ENCODE assay signal across 8 mouse cellular contexts in the genomic region with DNA sequence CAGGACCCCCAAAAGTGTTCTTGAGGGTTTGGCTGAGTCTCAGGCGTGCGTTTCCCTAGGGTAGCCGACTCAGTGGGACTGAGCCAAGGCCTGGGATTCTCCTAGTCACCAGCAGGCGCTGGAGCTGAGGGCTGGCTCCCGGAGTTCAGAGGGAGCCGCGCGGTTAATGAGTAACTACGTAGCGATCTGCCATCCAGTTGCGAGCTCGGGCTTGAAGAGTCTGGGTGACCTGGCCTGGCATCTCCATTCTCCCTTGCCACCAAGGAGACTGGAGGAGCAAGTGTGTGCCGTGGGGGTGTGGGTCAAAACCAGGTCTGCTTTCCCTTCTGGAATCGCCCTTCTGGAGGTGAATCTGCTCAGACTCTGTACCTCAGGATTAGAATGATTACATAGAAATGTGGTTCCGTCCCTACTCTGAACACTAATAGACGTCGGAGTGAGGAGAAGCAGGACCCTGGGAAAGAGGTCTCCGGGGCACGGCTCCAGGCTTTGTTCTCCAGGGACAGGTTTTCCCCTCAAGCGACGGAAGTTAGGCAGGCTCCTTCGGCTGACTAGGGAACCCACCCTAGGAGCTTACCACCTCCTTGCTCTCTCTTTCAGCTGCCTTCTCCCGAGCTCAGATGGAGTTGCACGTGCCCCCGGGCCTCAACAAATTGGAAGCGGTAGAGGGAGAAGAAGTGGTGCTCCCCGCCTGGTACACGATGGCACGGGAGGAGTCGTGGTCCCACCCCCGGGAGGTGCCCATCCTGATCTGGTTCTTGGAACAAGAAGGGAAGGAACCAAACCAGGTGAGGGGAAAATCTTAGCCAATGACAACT. TPM values are rescaled to one million over a fixed set of nuclear protein-coding genes. Genes with fewer than 3 reads are reported as not detected.
DNase-seq lines count a peak whose midpoint lies in the region; ATAC-seq and TF ChIP-seq lines count a peak whose summit lies in the region.

No protein-coding gene starts in this region.

- H3K27me3 ChIP-seq in forebrain, embryonic 15.5 days = peaks cover 57% of the 10 kb centered on the region
- peaks cover 40% of the 10 kb centered on the region for H3K27me3 ChIP-seq in intestine, embryonic 15.5 days (replicated peaks)
- peaks cover 50% of the 10 kb centered on the region for H3K27me3 ChIP-seq in liver, embryonic 14.5 days (ENCODE audit: control insufficient read depth, insufficient read depth, low read length)
- H3K27me3 ChIP-seq in neural tube, embryonic 11.5 days (ENCODE audit: control insufficient read depth, insufficient read depth, low read length) = peaks cover 60% of the 10 kb centered on the region

- no peaks in the 10 kb centered on the region for H3K9me3 ChIP-seq in forebrain, embryonic 15.5 days
- no peaks in the 10 kb centered on the region for H3K9me3 ChIP-seq in intestine, embryonic 15.5 days
- H3K9me3 ChIP-seq in liver, embryonic 14.5 days (ENCODE audit: control insufficient read depth, low read length) = no peaks in the 10 kb centered on the region
- no peaks in the 10 kb centered on the region for H3K9me3 ChIP-seq in neural tube, embryonic 11.5 days (ENCODE audit: control insufficient read depth, low read length)

- no peak for TF ChIP-seq POLR2A in bone marrow macrophage, adult 2 months (IDR thresholded peaks at IDR 0.05; ENCODE audit: borderline replicate concordance, low read depth, low read length)

- ATAC-seq in forebrain, embryonic 15.5 days (replicated peaks) = peak; percentile 81
- peak; percentile 95 for ATAC-seq in intestine, embryonic 15.5 days
- peak; percentile 36; the same call in 1 of the 2 replicates for ATAC-seq in liver, embryonic 14.5 days (ENCODE audit: insufficient read depth)
- peak; percentile 71 for ATAC-seq in neural tube, embryonic 11.5 days (ENCODE audit: insufficient read depth, low FRiP score, low TSS enrichment)

- H3K27ac ChIP-seq in bone marrow macrophage, adult 2 months (ENCODE audit: insufficient read depth, low read depth, low read length) = no peak overlapping the region
- peak overlapping the region; percentile 4; the same call in 1 of the 2 replicates for H3K27ac ChIP-seq in forebrain, embryonic 15.5 days (replicated peaks)
- 0 out of 2 replicates have a peak overlapping the region, but pooled peaks have one; percentile 40 for H3K27ac ChIP-seq in intestine, embryonic 15.5 days
- H3K27ac ChIP-seq in liver, embryonic 14.5 days = no peak overlapping the region
- no peak overlapping the region for H3K27ac ChIP-seq in neural tube, embryonic 11.5 days (ENCODE audit: low read depth, low read length)

- peak; percentile 71 for DNase-seq in MN1 (ENCODE audit: low spot score)
- no peak for DNase-seq in liver, embryonic 14.5 days (ENCODE audit: low read depth in 3 of 3, low spot score in 3 of 3)
- DNase-seq in neural tube, embryonic 11.5 days (ENCODE audit: low spot score) = peak; percentile 65
- no peak for DNase-seq in spleen, postnatal 36 days (ENCODE audit: low spot score in 2 of 2)
- no peak for DNase-seq in thymus, postnatal 25 days

- peaks cover 7% of the 10 kb centered on the region for H3K4me1 ChIP-seq in bone marrow macrophage, adult 2 months (ENCODE audit: control insufficient read depth, insufficient read depth, low read length)
- H3K4me1 ChIP-seq in forebrain, embryonic 15.5 days = peaks cover 21% of the 10 kb centered on the region
- peaks cover 23% of the 10 kb centered on the region for H3K4me1 ChIP-seq in intestine, embryonic 15.5 days (replicated peaks)
- peaks cover 0 to 2% of the 10 kb centered on the region in 2 experiments; a peak in 1 of 4 replicates for H3K4me1 ChIP-seq in liver, embryonic 14.5 days (replicated peaks; ENCODE audit: control insufficient read depth in 2 of 2, insufficient read depth in 2 of 2, low read length in 1 of 2)
- H3K4me1 ChIP-seq in neural tube, embryonic 11.5 days (ENCODE audit: control insufficient read depth, insufficient read depth, low read length) = peaks cover 21% of the 10 kb centered on the region

- TF ChIP-seq EP300 in liver, embryonic 14.5 days (IDR thresholded peaks at IDR 0.05; ENCODE audit: low read depth) = no peak

- H3K4me3 ChIP-seq in bone marrow macrophage, adult 2 months (ENCODE audit: insufficient read depth, low read length) = peak overlapping the region; percentile 43
- peak overlapping the region; percentile 31 for H3K4me3 ChIP-seq in forebrain, embryonic 15.5 days
- peak overlapping the region; percentile 36 for H3K4me3 ChIP-seq in intestine, embryonic 15.5 days (replicated peaks)
- peak overlapping the region; percentile 0 to 40; a peak in 3 of 4 replicates for H3K4me3 ChIP-seq in liver, embryonic 14.5 days (ENCODE audit: insufficient read depth in 1 of 2, low read depth in 2 of 2, low read length in 2 of 2)
- H3K4me3 ChIP-seq in neural tube, embryonic 11.5 days (ENCODE audit: low read depth, low read length) = peak overlapping the region; percentile 24

- TF ChIP-seq CTCF in bone marrow macrophage, adult 2 months (IDR thresholded peaks at IDR 0.05; ENCODE audit: low read depth, low read length) = no peak
- peak; percentile 40; the same call in 1 of the 2 replicates for TF ChIP-seq CTCF in liver, embryonic 14.5 days (IDR thresholded peaks at IDR 0.05; ENCODE audit: low read depth)

- no peaks in the 10 kb centered on the region for H3K36me3 ChIP-seq in forebrain, embryonic 15.5 days
- H3K36me3 ChIP-seq in intestine, embryonic 15.5 days = no peaks in the 10 kb centered on the region
- H3K36me3 ChIP-seq in liver, embryonic 14.5 days (replicated peaks; ENCODE audit: control insufficient read depth, insufficient read depth, low read depth) = no peaks in the 10 kb centered on the region
- no peaks in the 10 kb centered on the region for H3K36me3 ChIP-seq in neural tube, embryonic 11.5 days (ENCODE audit: control insufficient read depth, insufficient read depth, low read length)

- H3K4me2 ChIP-seq in forebrain, embryonic 15.5 days (replicated peaks) = peak overlapping the region; percentile 53
- peak overlapping the region; percentile 85 for H3K4me2 ChIP-seq in intestine, embryonic 15.5 days (replicated peaks)
- peak overlapping the region; percentile 36 for H3K4me2 ChIP-seq in liver, embryonic 14.5 days (ENCODE audit: low read depth)
- peak overlapping the region; percentile 44 for H3K4me2 ChIP-seq in neural tube, embryonic 11.5 days (ENCODE audit: low read depth)

- WGBS in forebrain, embryonic 15.5 days = 3% methylated on average over 31 of the region's 31 CpGs
- 2% methylated on average over 31 of the region's 31 CpGs for WGBS in intestine, embryonic 15.5 days
- 8% methylated on average over 31 of the region's 31 CpGs for WGBS in liver, embryonic 14.5 days (ENCODE audit: insufficient replicate concordance)
- WGBS in neural tube, embryonic 11.5 days = under 1% methylated on average over 31 of the region's 31 CpGs

- peak overlapping the region; percentile 43 for H3K9ac ChIP-seq in forebrain, embryonic 15.5 days (replicated peaks)
- H3K9ac ChIP-seq in intestine, embryonic 15.5 days = peak overlapping the region; percentile 39
- no peak overlapping the region for H3K9ac ChIP-seq in liver, embryonic 14.5 days (replicated peaks)
- peak overlapping the region; percentile 26; the same call in 1 of the 2 replicates for H3K9ac ChIP-seq in neural tube, embryonic 11.5 days (ENCODE audit: low read length)

RNA-seq across cellular contexts. Expression of a gene that starts 3.2 kb away (rescaled TPM):
- 0.97 TPM in 1 of 2 replicates, not detected in the other for polyA plus RNA-seq in bone marrow macrophage, adult 2 months (2012; ENCODE audit: insufficient read depth, insufficient read length, missing spikeins)
- polyA plus RNA-seq in forebrain, embryonic 15.5 days (2015; fragmentation: Nextera tagmentation; extraction: Ambion mirVana) = 34.3 and 34.5 TPM in 2 replicates
- polyA plus RNA-seq in intestine, embryonic 15.5 days (2015; fragmentation: Nextera tagmentation; extraction: Ambion mirVana) = 47.4 and 49.0 TPM in 2 replicates
- polyA plus RNA-seq in liver, embryonic 14.5 days (2012; rRNA removed) = 6.5 and 7.3 TPM in 2 replicates
- 9.9 and 10.7 TPM in 2 replicates for polyA plus RNA-seq in liver, embryonic 14.5 days (2014; fragmentation: Nextera tagmentation; extraction: Ambion mirVana)
- 33.1 and 35.7 TPM in 2 replicates for polyA plus RNA-seq in neural tube, embryonic 11.5 days (2014; fragmentation: Nextera tagmentation; extraction: Ambion mirVana)

RNA-seq across cellular contexts. Expression of a gene that starts 8.0 kb away (rescaled TPM):
- not detected in 2 replicates for polyA plus RNA-seq in bone marrow macrophage, adult 2 months (2012; ENCODE audit: insufficient read depth, insufficient read length, missing spikeins)
- 0.64 and 0.69 TPM in 2 replicates for polyA plus RNA-seq in forebrain, embryonic 15.5 days (2015; fragmentation: Nextera tagmentation; extraction: Ambion mirVana)
- 2.6 and 3.0 TPM in 2 replicates for polyA plus RNA-seq in intestine, embryonic 15.5 days (2015; fragmentation: Nextera tagmentation; extraction: Ambion mirVana)
- polyA plus RNA-seq in liver, embryonic 14.5 days (2012; rRNA removed) = 0.70 and 0.81 TPM in 2 replicates
- polyA plus RNA-seq in liver, embryonic 14.5 days (2014; fragmentation: Nextera tagmentation; extraction: Ambion mirVana) = 0.36 TPM in 1 of 2 replicates, not detected in the other
- 0.38 TPM in 1 of 2 replicates, not detected in the other for polyA plus RNA-seq in neural tube, embryonic 11.5 days (2014; fragmentation: Nextera tagmentation; extraction: Ambion mirVana)

RNA-seq across cellular contexts. Expression of a gene that starts 21.6 kb away (rescaled TPM):
- polyA plus RNA-seq in bone marrow macrophage, adult 2 months (2012; ENCODE audit: insufficient read depth, insufficient read length, missing spikeins) = not detected in 2 replicates
- polyA plus RNA-seq in forebrain, embryonic 15.5 days (2015; fragmentation: Nextera tagmentation; extraction: Ambion mirVana) = 16.1 and 17.3 TPM in 2 replicates
- polyA plus RNA-seq in intestine, embryonic 15.5 days (2015; fragmentation: Nextera tagmentation; extraction: Ambion mirVana) = 2.9 and 3.7 TPM in 2 replicates
- 5.4 and 7.1 TPM in 2 replicates for polyA plus RNA-seq in liver, embryonic 14.5 days (2012; rRNA removed)
- 5.4 and 7.6 TPM in 2 replicates for polyA plus RNA-seq in liver, embryonic 14.5 days (2014; fragmentation: Nextera tagmentation; extraction: Ambion mirVana)
- polyA plus RNA-seq in neural tube, embryonic 11.5 days (2014; fragmentation: Nextera tagmentation; extraction: Ambion mirVana) = 2.3 and 2.5 TPM in 2 replicates

RNA-seq across cellular contexts. Expression of a gene that starts 24.4 kb away (rescaled TPM):
- polyA plus RNA-seq in bone marrow macrophage, adult 2 months (2012; ENCODE audit: insufficient read depth, insufficient read length, missing spikeins) = 28.8 and 31.5 TPM in 2 replicates
- polyA plus RNA-seq in forebrain, embryonic 15.5 days (2015; fragmentation: Nextera tagmentation; extraction: Ambion mirVana) = 8.6 and 8.8 TPM in 2 replicates
- polyA plus RNA-seq in intestine, embryonic 15.5 days (2015; fragmentation: Nextera tagmentation; extraction: Ambion mirVana) = 13.9 and 14.5 TPM in 2 replicates
- 2.2 TPM in 2 replicates for polyA plus RNA-seq in liver, embryonic 14.5 days (2012; rRNA removed)
- 5.7 and 6.0 TPM in 2 replicates for polyA plus RNA-seq in liver, embryonic 14.5 days (2014; fragmentation: Nextera tagmentation; extraction: Ambion mirVana)
- polyA plus RNA-seq in neural tube, embryonic 11.5 days (2014; fragmentation: Nextera tagmentation; extraction: Ambion mirVana) = 9.0 and 9.6 TPM in 2 replicates

RNA-seq across cellular contexts. Expression of a gene that starts 42.0 kb away (rescaled TPM):
- polyA plus RNA-seq in bone marrow macrophage, adult 2 months (2012; ENCODE audit: insufficient read depth, insufficient read length, missing spikeins) = 23.5 and 27.3 TPM in 2 replicates
- polyA plus RNA-seq in forebrain, embryonic 15.5 days (2015; fragmentation: Nextera tagmentation; extraction: Ambion mirVana) = 34.1 and 34.7 TPM in 2 replicates
- polyA plus RNA-seq in intestine, embryonic 15.5 days (2015; fragmentation: Nextera tagmentation; extraction: Ambion mirVana) = 17.9 and 19.4 TPM in 2 replicates
- 6.6 and 9.3 TPM in 2 replicates for polyA plus RNA-seq in liver, embryonic 14.5 days (2012; rRNA removed)
- polyA plus RNA-seq in liver, embryonic 14.5 days (2014; fragmentation: Nextera tagmentation; extraction: Ambion mirVana) = 3.8 TPM in 2 replicates
- polyA plus RNA-seq in neural tube, embryonic 11.5 days (2014; fragmentation: Nextera tagmentation; extraction: Ambion mirVana) = 35.4 and 39.9 TPM in 2 replicates

Comparison
In these comparisons a context has a peak if more than half of its experiments do, and no peak if none do; other contexts are left out.
1. DNase-seq: peak in MN1 (single experiment) and neural tube, embryonic 11.5 days (single experiment); none in liver, embryonic 14.5 days (0 of 3), spleen, postnatal 36 days (0 of 2) and thymus, postnatal 25 days (single experiment).
2. H3K27ac ChIP-seq: peak in forebrain, embryonic 15.5 days (single experiment) and intestine, embryonic 15.5 days (single experiment); none in bone marrow macrophage, adult 2 months (single experiment), liver, embryonic 14.5 days (single experiment) and neural tube, embryonic 11.5 days (single experiment).
3. ATAC-seq: peak in every context shown above with its lines; median percentile 95 in intestine, embryonic 15.5 days; 81 in forebrain, embryonic 15.5 days; 71 in neural tube, embryonic 11.5 days; 36 in liver, embryonic 14.5 days.
4. Peak in every context shown above with its lines, with median percentiles within 50 percentile points of each other: H3K4me3 ChIP-seq and H3K4me2 ChIP-seq.